Mouse (Mus musculus) heart, adult 18-20 months (tissue): ENCODE measurements around the gene Nav3. TPM values are rescaled to one million over a fixed set of nuclear protein-coding genes. Genes with fewer than 3 reads are reported as not detected.

Source experiments
- DNase-seq, 2 experiments: peaks; one replicate each; pipeline ENCODE4 v3.0.0; 2021 to 2022; ENCODE audit warnings: mixed read lengths in 1 of 2
- total RNA-seq, 2 experiments: library from RNA; stranded (reverse); gene quantifications; 2 replicates each; pipeline ENCODE4 v1.2.3; 2021

Nav3 gene
- total RNA-seq, 2 experiments from 2014 or later, result 1.6 to 2.0 TPM

- DNase-seq, result peak; percentile 1 to 5
Measured at GRCm38 (mm10) chr10:110192026-110192805, 263.8 kb downstream of the Nav3 start.

DNA sequence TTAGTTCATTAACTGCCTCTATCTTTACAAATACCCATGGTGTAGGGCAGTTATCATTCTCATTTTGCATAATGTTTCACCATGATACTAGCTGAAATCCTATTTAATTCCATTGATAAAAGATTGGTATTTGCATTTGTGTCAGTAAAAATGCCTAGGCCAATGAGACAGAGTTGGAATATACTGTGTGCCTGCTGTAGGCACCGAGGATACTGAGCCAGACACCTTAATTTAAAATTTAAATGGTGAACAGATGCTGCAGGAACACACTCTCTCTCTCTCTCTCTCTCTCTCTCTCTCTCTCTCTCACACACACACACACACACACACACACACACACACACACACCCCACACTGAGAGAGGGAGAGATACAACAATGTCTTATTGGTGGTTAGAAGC lies 269.8 kb downstream of the Nav3 start:
- DNase-seq, result no peak

DNA sequence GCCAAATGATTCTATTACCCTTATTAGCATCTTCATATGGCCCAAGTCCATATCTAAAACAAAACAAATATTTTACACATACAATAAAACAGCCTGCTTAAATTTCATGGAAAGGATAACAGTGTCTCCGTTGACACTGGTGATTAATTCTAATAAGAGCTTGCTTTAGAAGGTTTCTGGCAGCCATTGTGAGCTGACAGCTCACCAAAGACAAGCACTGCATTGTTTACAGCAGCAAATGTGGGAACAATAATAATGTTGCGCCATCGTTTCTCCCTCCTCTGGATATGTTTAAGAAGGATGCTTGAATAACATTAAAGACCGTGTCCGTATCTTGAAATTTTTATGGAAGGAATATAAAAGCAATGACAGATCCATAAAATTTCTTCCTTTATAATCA lies 280.1 kb downstream of the Nav3 start:
- DNase-seq, result no peak

DNA sequence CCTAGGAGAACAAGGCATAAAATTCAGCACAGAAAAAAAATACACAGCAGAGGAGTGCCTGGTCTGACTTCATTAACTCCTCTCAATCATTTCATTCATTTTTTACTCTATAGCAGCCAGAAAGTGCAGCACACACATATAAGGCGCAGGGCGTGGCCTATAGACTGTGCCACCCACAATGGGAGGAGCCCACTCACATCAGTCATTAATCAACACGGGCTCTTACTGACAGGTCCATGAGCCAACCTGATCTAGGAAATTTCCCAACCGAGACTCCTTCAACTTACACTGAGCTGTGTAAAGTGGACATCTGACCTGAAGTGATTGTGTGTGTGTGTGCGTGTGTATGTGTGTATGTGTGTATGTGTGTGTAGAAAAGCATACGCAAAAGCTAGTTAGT lies 286.6 kb downstream of the Nav3 start:
- no peak for DNase-seq

DNA sequence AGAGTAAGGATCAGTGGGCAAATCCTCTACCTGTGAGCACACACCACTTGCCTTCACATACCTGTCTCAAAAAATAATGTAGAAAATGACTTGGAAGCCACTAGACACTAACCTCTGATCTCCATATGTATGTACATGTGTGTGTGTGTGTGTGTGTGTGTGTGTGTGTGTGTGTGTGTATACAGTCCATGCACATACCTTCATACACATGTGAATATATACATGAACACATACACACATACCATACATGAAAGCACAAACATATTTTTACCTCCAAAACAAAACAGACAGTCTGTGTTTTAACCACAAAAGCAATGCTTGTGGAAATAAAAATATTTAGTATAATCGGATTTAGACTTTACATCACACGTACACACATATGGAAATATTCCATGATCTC lies 287.1 kb downstream of the Nav3 start:
- no peak for DNase-seq

DNA sequence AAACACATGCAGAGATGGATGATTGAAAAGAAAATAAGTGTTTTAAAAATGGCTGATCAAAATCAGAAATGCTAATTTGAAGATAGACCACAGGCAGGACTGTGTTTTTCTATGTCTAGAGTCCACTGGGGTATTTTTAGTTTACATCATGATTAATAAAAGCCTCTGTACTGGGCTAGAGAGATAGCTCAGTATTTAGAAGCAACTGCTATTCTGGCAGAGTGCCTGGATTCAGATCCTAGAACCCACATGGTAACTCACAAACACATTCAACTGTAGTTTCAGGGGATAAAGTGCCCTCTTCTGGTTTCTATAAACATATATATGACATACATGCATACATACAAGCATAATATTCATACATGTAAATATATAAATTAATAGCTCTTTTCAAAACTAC lies 293.4 kb downstream of the Nav3 start:
- DNase-seq, result no peak

- DNase-seq, result no peak
Measured at GRCm38 (mm10) chr10:110160894-110161293, 295.1 kb downstream of the Nav3 start.

GRCm38 (mm10) chr10:110159548-110159947 lies 296.5 kb downstream of the Nav3 start:
- DNase-seq, result peak in 1 of 2 experiments; percentile 4

GRCm38 (mm10) chr10:110158122-110158521 lies 297.9 kb downstream of the Nav3 start:
- no peak for DNase-seq

DNA sequence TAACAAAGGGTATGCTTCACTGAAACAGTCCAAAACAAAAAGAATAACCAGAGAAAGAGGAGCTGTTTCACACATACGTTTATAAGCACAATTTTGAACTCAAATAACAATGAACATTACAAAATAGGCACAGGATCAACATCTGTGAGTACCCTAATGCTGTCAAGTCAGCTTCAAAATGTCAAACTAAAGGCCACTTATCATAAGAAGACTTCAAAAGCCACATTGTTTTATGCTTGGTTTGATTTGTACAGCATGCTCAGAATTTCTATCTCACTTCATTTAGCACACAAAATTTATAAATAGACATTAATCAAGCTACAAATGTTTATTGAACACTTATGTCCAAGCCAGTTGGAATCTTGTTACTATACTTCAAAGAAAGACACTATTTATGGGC lies 299.6 kb downstream of the Nav3 start:
- no peak for DNase-seq

DNA sequence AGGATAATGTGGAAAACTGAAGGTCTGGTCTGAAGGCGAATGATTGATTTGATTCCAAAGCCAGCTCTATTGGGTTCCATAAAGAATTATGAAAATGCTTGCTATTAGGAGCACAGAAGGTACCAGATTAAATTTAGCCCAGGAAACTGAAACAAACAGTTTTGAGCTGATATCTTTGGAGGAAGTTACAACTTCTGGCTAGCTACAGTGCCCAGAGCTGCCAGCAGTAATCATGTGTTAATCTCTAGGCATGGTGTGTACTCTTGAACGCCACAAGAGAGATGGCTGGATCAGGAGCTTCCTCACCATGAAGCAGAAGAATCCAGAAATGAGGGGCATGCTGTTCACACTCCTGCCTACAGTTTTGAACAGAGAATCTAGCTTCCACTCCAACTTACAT lies 300.5 kb downstream of the Nav3 start:
- no peak for DNase-seq

- no peak for DNase-seq
Measured at GRCm38 (mm10) chr10:110154873-110155237, 301.1 kb downstream of the Nav3 start.

GRCm38 (mm10) chr10:110154001-110154872 lies 301.8 kb downstream of the Nav3 start:
- DNase-seq, result no peak

DNA sequence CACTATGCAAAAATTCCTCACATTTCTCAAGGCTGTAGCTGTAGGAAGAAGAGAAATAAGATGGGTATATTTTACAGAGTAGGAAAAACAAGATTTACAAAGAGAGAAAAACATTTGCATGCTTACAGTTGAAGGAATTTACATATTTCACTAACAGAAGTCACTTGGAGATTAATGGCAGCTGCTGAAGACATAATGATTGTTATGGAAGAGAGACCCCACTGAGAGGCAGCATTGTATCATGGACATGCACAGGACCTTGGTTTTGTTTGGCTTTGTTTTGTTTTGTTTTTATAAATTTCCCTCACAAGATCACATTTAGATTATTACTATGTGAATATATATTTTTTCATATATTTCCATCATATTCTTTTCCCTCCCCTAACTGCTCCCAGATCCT lies 335.4 kb downstream of the Nav3 start:
- DNase-seq, result no peak

DNA sequence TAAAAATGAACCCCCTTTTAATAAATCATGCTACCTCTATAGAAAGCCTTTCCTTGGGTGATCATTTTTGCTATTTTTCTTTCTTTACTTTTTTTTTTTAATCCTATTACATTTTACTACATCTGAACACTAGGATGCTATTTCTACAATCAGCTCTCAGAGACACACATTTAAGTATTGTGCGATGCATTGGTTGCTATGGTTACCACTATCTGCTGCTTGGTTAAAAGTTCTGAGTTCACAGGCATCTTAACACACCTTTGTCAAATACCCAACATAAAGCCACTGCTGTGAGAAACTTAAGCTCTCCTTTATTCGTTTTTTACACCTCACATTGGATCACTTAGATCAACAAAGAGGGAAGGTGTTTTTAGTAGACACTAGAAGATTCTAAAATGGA lies 338.7 kb downstream of the Nav3 start:
- DNase-seq, result no peak

- DNase-seq, result no peak
Measured at GRCm38 (mm10) chr10:110112669-110113458, 343.1 kb downstream of the Nav3 start.

DNA sequence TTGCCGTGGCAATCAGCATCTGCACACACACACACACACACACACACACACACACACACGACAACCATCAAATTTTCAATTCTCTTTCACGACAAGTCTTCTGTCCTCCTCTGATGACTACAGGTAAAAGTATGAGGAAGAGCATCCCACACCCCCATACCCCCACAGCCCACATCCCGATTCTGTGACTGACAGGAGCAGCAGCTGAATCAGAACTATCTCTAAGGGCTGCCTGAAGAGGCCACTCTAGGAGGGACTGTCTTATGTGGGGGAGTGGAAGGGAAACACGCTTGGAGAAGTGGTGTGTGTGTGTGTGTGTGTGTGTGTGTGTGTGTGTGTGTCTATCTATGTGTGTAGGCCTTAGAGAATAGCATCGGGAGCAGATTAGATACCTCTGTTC lies 352.7 kb downstream of the Nav3 start:
- DNase-seq, result no peak

DNA sequence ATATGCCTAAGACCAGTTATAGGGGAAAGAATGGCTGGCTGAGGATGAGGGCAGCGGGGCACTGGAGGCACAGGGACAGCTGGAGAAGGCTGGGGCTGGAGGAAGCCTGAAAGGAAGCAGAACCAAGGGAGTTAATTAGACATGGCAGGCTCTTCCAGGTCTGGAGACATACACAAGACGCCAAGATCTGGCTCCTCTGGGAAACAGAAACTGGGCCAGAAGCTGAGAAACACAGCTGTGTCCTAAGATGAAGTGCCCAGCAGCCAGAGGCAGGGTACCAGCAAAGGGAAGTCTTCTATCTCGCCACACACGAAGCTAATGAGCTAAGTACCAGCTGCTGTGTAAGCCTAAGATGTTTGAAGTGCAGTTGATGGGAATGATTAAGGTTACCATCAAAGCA lies 353.8 kb downstream of the Nav3 start:
- DNase-seq, result peak; percentile 24 to 56

DNA sequence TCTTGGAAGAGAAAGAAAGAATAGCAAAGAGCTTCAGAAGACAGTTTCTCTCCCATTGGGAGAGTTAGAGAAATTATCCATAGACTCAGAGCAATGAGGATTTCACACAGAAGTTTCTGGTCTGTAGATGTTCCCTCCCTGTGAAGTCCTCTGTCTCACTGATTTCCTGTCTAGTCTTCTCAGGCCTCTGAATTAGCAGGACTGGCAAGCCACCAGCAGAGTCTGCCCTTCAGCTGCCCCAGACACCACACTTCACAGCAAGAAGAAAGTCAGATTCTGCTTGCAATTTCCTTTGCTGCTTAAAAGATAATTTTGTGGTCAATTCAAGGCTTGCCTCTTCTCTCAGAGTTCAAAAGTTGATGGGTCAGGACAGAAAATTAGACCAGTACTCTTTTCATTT lies 361.6 kb downstream of the Nav3 start:
- peak; percentile 10 to 21 for DNase-seq

DNA sequence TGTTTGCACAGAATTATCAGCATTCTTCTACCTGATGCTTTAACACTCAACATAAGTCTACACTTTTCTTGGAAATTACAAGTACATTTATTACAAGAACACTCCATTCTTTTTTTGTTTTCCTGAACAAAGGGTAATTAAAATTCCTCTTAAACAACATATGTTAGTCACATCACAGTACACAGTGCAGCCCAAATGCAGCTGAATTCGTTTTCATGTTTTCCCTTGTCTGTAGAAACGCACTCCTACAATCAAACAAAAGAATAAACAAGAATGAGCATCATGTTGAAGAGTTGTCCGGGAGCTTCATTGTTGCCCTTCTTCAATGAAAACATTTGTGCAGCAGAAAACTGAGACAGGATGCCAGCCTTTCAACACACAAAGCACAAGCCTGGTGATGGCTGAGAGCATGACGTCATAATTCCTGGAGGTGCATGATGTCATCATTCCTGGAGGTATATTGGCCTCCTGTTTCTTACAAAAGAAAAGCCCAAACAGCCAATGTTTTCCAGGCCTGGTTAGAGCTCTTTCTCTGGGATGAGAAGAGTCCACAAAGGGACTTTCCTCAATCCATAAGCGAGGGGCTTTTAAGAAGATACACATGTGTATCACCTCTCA lies 367.5 kb downstream of the Nav3 start:
- no peak for DNase-seq

DNA sequence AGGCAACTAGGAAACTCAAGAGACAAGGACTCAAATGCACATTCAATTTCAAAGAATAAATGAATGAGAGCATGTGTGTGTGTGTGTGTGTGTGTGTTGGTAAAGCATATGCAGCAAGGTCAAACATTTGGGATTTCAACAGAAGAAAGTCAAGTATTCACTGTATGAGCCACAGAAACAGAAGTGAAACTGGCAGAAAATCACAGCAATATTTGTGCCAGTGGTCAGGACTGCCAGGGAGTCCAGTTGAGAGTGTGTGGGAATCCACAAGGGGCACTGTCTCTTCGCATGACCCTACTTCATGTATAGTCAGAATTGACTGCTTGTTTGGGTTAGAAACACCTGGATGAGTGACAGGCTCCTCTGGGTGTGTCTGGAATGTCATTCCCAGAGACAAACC lies 370.1 kb downstream of the Nav3 start:
- no peak for DNase-seq

DNA sequence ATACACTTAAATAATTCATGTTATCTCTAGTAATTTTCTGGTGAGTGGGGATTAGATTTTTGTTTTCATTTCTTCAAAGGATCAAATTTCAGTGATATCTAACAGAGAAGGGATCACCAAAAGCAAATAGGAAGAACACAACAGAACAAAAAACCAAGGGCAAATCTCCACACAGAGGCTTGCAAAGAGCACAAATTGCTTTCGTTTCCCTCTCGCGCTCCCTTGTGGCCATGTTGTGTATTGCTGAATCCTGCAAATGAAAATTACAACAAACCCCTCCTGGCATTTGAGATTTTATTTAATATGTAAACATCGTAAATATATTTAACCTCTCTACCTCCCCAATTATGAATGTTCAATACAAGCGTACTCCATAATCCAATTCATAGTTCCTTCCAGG lies 370.8 kb downstream of the Nav3 start:
- peak; percentile 17 to 82 for DNase-seq
